Mouse (Mus musculus): ENCODE results near the gene Nsg2. TPM values are rescaled to one million over a fixed set of nuclear protein-coding genes. Genes with fewer than 3 reads are reported as not detected.

Nsg2 gene
- polyA plus RNA-seq, 1 experiment, result 2.7 TPM

DNA sequence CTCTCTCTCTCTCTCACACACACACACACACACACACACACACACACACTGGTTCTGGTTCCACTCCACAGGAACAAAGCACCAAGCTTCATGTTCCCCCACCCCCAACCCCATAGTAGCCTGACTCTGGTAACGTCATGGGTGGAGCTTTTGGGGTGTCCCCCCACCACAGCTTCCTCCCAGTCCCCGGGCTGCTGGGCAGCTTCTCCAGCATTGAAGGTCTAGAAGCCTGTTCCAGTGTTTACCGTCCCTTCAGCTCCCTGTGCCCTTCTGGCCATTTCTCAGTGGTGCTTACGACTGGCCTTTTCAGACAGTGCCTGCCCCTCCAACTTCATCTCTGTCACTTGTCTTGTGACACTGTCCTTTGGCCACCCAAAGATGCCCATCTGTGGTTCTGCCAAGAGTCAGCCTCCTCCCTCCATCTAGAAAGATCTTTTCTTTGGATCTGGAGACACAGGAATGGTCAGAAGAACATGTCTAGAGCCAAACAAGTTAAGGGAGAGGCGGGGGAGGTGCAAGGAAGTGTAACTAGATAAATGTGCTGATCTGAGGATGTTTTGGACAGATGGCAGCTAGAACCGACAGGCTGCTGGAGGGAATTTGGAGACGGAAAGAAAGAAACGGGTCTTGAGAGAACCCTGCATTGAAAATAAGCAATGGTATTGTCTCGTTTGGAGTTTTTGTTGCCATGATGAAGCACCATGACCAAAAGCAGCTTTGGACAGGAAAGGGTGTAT lies 11.8 kb downstream of the Nsg2 start:
- no peak for DNase-seq (ENCODE audit: low spot score)

- DNase-seq (ENCODE audit: low spot score), result no peak
Measured at GRCm38 (mm10) chr11:32013014-32013427, 12.8 kb downstream of the Nsg2 start.

- DNase-seq (ENCODE audit: low spot score), result no peak
Measured at GRCm38 (mm10) chr11:32013561-32013960, 13.3 kb downstream of the Nsg2 start.

DNA sequence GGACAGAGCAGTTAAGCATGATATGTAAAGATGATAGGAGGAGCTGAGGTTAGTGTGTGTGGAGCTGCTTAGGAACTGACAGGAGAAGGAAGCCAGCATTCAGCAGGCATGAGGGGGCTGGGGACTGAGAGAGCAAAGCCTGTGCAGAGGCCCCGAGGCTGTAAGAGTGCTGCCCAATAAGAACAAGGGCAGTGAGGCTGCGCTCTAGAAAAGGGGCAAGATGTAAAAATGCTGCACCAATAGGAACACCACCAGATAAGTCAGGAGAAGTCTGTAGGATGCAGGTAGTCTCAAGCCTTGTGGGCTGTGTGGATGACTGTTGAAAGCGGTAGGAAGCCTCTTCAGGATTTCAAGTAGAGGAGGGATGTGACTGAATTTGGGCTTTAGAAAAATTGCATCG lies 17.9 kb downstream of the Nsg2 start:
- DNase-seq (ENCODE audit: low spot score), result no peak

DNA sequence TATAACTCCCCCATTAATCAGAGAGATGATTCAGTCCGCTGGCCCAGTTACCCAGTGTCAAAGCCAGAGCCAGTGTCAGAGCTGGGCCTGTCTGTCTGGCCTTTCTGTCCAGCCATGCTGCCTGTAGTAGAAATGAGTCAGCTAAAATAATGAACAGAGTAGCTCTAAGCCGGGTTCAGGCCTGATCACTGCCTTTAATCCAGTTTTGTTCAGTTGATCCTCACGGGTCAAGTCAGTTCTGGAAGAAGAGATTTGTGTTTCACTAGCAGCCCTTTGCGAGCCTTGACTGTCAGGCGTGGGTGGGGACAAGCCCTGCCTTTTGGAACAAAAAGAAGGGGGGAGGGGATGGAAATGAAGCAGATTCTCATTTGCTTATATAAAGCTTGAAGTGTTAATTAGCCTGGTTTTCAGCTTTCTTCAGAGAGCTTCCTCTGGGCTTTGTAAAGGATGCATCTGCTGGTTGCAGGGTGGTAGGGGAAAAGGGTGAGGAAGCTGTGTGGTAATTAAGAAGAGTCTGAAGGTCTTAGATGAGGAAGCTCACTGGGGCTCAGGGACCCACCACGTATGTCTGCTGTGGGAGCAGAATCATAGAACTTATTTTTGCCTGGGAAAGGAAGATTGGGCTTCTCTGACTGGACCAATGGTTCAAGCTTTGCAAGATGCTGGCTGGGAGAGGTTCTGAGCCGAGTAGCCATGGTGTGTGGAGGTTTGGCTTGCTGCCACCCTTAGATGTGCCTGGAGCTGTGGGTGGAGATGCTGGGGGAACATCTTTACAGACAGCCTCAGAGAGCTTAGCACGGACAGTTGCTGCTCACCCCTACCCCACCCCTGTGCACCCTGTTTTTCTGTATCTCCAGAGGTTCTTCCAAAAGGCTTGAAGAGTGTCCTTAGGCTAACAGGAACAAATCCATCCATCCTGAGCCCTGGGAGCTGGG lies 20.0 kb downstream of the Nsg2 start:
- no peak for DNase-seq (ENCODE audit: low spot score)

DNA sequence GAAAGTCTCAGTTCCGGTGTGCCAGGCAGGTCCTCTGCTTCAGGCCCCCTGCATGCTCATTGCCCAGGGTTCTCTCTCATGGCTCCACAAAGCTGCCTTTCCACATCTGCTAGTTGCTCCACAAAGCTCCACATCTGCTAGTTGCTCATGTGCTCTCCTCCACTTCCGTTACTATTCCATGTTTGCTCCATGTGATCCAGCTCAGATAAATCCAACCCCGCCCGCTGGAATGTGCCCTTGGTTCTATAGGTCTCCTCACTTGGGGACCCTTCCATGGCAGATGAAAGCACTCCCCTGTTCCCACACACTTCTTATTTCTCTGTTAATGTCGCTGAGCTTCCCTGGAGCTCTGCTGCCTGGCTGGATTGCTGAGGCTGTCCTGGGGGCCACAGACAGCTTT lies 26.4 kb downstream of the Nsg2 start:
- no peak for DNase-seq (ENCODE audit: low spot score)

- DNase-seq (ENCODE audit: low spot score), result no peak
Measured at GRCm38 (mm10) chr11:32027474-32028342, 27.4 kb downstream of the Nsg2 start.

GRCm38 (mm10) chr11:32028605-32029004 lies 28.3 kb downstream of the Nsg2 start:
- DNase-seq (ENCODE audit: low spot score), result no peak

DNA sequence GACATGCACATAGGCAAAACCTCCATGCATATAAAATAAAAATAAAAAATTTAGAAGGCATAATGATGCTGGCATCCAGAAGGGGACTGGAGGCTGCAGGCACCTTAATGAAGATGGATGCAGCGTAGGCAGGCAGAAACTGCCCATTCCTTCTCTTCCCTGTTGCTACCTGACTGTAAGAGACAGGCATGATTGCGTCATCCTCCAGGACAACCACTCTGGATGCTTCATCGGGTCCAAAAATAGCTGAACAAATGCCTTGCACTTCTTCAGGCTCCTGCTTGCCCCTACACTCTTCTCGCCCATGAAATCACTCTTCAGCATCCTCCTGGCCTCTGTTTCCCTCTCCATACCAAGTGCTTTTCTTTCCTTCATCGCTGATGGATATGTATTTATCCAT lies 29.1 kb downstream of the Nsg2 start:
- DNase-seq (ENCODE audit: low spot score), result no peak

DNA sequence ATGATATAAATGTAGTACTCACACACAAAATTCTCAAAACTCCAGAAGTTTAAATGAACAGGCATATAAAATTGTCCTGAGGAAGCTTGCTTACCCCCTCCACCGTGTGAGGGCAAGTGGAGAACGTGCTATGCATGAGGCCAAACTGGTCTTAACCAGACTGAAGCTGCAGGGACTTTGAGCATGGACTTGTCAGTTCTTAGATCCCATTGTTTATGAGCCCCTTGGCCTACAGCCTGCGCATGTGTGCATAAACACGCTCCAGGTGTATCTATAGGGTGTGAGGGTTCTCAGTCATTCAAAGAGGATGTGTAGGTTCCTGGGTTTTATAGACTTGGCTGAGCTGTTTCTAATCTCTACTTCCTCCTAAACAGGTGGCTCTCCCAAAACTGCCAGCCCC lies 31.1 kb downstream of the Nsg2 start:
- no peak for DNase-seq (ENCODE audit: low spot score)

- DNase-seq (ENCODE audit: low spot score), result no peak
Measured at GRCm38 (mm10) chr11:32032053-32032452, 31.8 kb downstream of the Nsg2 start.

GRCm38 (mm10) chr11:32035831-32036230 lies 35.6 kb downstream of the Nsg2 start:
- DNase-seq (ENCODE audit: low spot score), result no peak

GRCm38 (mm10) chr11:32039656-32040055 lies 39.4 kb downstream of the Nsg2 start:
- no peak for DNase-seq (ENCODE audit: low spot score)

DNA sequence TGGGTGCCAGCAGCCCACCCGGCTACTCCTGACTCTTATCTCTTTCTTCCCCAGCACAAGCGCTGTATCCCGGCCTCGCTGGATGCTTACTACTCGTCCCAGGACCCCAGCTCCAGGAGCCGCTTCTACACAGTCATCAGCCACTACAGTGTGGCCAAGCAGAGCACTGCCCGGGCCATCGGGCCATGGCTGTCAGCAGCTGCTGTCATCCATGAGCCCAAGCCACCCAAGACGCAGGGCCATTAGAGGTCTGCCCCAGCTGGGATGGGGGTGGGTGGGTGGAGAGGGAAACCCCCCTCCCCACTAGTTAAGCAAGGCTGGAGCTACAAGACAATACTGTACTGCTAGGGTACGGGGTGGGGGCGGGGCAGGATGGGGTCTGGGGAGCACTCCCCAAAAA lies 57.1 kb downstream of the Nsg2 start:
- DNase-seq (ENCODE audit: low spot score), result no peak

- no peak for DNase-seq (ENCODE audit: low spot score)
Measured at GRCm38 (mm10) chr11:32057861-32058260, 57.6 kb downstream of the Nsg2 start.

GRCm38 (mm10) chr11:32061020-32061419 lies 60.8 kb downstream of the Nsg2 start:
- no peak for DNase-seq (ENCODE audit: low spot score)

GRCm38 (mm10) chr11:32061874-32062273 lies 61.6 kb downstream of the Nsg2 start:
- DNase-seq (ENCODE audit: low spot score), result no peak

DNA sequence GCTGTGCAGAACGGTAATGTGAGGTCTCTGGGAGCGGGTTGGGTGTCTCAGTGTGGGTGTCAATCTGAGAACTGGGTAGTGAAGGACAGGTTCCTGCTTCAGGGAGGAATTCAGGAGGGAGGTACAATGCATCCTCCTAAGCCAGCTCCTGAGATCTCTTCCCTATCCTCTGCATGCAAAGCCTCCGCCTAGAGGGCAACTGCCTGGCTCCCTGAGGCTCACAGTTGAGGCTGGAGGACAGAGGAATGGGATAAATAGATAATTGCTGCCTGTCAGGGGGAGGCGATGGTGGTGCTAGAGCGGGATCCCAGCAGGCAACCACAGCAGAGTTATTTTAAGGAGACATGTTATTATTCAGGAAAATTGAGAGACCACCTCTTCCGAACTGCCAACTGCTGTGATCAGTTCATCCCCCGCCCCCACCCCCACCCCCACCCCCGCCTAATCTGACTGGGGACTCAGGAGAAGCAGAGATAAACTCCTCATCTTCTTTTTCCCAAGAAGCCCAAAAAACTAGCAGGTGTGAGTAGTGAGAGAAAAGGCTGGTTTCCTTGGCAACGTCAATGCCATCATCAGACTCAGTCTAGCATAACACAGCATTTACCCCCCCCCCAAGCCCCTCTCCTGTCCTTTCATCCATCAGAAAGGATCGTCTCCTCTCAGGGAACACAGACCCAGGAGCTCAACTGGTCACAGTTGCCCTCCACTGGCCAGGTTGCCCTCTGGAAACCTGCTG lies 63.7 kb downstream of the Nsg2 start:
- DNase-seq (ENCODE audit: low spot score), result no peak

- DNase-seq (ENCODE audit: low spot score), result no peak
Measured at GRCm38 (mm10) chr11:32064511-32064862, 64.2 kb downstream of the Nsg2 start.

- no peak for DNase-seq (ENCODE audit: low spot score)
Measured at GRCm38 (mm10) chr11:32068736-32069490, 68.7 kb downstream of the Nsg2 start.

- DNase-seq (ENCODE audit: low spot score), result no peak
Measured at GRCm38 (mm10) chr11:32075163-32075562, 74.9 kb downstream of the Nsg2 start.
